Mouse (Mus musculus): ENCODE data around the gene Fgfr2.

GRCm38 (mm10) chr7:132247091-132247490, 876.1 kb downstream of the Fgfr2 start:
- no peak for TF ChIP-seq CTCF (IDR thresholded peaks at IDR 0.05; ENCODE audit: low read depth)
- no peak for TF ChIP-seq EP300 (IDR thresholded peaks at IDR 0.05; ENCODE audit: low read depth)

All from liver, postnatal 0 days (tissue).